Mouse (Mus musculus) hematopoietic stem cell, adult 5-6 weeks (primary cell): Measurements from ENCODE around the gene Rcan1. TPM values are rescaled to one million over a fixed set of nuclear protein-coding genes. Genes with fewer than 3 reads are reported as not detected.
"Not testable (repeated sequence)": the region's sequence is repeated elsewhere in the genome, so short reads cannot be mapped to it uniquely, and the experiment has no call there.

Experiments used
- ATAC-seq, 2 experiments: fragments of 125-278 bp in 1 of 2; replicated peaks in 1 of 2; 2 replicates each; pipeline ENCODE4 v1.8.0; 2016 to 2017; ENCODE audit warnings: inconsistent platforms in 2 of 2, mild to moderate bottlenecking in 2 of 2, moderate number of reproducible peaks in 2 of 2, low read depth in 1 of 2, moderate TSS enrichment in 1 of 2; ENCODE audit not compliant: low FRiP score in 2 of 2, poor library complexity in 2 of 2, severe bottlenecking in 2 of 2, insufficient read depth in 1 of 2, low TSS enrichment in 1 of 2
- total RNA-seq: library from RNA; stranded (forward); fragments of 172-1452, 232-1000 nt; gene quantifications from 2 replicates; pipeline ENCODE4 v1.2.3, GENCODE M21; 2017

The Rcan1 gene
- 5.7 and 8.8 TPM in 2 replicates for total RNA-seq

DNA sequence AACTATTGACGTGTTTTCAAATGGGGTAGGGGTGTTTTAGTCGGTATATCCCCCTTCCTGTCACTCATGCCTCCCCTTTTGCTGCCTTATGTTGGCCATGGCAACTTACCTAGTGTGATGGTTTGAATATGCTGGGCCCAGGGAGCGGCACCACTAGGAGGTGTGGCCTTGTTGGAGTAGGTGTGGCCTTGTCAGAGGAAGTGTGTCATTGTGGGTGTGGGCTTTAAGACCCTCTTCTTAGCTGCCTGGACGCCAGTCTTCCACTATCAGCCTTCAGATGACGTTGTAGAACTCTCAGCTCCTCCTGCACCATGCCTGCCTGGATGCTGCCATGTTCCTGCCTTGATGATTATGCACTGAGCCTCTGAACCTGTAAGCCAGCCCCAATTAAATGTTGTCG is at the start of gene Rcan1:
TSS of gene Rcan1 (minus strand) at position 162 of the 400 bp plus-strand sequence.
- ATAC-seq: no peak

DNA sequence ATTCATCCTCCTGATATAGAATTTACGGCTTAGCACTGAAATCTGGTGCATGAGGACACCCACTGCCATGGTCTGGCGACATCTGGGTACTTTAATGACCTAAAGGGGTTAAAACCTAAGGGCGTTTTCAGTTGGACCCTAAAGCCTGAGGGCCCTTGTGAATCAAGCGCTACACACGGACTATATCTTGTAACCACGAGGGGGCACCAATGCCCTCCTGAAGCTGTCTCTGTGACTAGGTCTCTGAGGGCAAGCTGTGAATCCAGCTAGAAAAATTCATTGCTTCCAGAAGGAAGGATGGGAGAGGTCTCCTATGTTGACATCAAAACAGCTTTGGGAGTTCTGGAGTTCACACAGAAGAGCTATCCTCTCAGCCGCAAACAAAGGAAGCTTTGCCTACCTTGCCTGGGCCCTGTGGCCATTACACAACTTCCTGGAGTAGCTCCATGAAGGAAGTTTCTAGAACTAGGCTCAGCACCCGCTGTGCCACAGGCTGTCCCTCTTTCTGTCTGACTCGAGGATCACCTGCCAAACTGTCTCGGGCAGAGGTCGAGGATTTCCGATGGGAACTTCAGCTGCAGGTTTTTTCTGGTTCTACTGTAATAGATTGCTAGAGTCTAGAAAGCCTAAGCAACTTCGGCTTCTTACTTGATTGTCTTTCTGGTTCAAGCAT is 49.3 kb upstream of the Rcan1 start:
- peak in 1 of 2 experiments; percentile 79; a peak in 2 of 4 replicates for ATAC-seq

DNA sequence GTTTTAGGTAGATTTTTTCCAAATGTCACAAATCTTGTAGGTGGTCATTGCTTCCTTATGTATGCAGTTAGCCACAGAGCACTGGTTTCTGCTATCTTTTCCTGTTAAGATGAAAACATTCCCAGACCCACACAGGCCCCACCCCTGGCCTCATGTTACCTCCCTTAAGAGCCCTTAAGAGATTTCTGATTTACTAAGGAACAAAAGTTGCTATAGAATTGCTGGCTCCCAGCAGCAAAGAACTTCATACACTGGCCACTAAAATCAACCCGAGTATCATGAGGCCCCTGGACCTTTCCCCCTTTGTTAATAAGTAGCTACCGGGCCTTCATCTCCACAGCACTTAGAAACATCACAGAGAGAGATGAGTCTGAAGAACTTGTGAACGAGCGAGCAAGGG is 48.1 kb upstream of the Rcan1 start:
- no peak for ATAC-seq

DNA sequence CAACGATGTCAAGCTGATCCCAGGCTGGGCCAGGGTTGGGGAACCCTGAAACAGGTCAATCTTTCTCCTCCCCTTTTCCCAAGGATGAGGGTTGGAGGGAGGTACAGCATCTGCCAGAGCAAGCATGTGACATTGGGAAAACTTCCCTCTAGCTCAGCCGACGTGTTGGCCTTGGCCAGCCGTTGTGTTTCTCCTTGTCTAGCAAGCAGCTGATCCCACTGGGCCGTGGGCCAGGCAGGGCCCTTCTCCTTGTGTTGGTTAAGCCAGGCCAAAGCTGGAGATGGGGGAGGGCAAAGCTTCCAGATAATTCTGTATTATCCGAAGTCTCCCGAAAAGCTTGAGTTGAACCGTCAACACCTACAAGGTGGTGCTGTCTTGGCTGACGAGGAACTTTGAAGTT is 45.5 kb upstream of the Rcan1 start:
- no peak for ATAC-seq

DNA sequence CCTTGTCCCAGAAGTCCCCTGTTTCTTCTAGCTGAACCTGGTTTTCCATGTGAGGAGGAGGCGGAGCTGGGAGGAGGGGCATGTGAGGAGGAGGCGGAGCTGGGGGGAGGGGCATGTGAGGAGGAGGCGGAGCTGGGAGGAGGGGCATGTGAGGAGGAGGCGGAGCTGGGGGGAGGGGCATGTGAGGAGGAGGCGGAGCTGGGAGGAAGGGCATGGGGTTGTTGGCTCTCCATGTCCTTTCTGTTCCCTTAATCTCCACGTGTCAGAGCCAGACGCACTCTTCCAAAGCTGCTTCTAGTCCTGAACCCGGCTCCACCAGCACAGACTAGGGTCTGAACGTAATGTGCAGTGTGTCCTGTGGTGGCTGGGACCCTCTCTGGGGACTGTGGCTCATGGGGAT is 44.2 kb upstream of the Rcan1 start:
- ATAC-seq: not testable (repeated sequence)

DNA sequence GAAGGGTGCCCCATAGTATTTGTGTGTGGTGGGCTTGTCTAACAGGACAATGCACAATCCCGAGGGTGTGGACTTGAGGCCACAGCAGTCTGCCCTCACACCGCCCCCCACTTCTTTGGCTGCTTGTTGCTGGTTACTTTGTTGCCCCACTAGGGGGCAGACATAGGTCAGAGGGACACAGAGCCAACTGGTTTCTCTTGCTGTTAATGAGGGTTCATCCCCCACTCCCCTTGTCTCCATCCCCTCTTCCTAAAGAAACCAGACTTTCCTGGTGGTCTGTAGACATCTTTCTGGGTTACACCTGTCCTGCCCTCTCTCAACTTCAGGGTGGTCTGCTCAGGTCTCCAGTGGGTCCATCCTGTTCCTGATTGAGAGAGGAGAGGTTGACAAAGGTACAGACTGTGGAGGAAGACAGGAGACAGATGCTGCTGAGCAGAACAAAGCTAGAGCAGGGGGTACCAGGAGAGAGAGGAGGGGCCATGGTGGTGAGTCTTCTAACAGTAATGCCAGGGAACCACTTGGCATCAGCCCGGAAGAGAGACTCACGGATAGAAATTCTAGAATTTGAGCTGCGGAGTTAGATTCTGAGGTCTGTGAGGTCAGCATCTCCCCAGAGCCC is 41.2 kb upstream of the Rcan1 start:
- ATAC-seq: peak; percentile 46 to 76; a peak in 3 of 4 replicates

DNA sequence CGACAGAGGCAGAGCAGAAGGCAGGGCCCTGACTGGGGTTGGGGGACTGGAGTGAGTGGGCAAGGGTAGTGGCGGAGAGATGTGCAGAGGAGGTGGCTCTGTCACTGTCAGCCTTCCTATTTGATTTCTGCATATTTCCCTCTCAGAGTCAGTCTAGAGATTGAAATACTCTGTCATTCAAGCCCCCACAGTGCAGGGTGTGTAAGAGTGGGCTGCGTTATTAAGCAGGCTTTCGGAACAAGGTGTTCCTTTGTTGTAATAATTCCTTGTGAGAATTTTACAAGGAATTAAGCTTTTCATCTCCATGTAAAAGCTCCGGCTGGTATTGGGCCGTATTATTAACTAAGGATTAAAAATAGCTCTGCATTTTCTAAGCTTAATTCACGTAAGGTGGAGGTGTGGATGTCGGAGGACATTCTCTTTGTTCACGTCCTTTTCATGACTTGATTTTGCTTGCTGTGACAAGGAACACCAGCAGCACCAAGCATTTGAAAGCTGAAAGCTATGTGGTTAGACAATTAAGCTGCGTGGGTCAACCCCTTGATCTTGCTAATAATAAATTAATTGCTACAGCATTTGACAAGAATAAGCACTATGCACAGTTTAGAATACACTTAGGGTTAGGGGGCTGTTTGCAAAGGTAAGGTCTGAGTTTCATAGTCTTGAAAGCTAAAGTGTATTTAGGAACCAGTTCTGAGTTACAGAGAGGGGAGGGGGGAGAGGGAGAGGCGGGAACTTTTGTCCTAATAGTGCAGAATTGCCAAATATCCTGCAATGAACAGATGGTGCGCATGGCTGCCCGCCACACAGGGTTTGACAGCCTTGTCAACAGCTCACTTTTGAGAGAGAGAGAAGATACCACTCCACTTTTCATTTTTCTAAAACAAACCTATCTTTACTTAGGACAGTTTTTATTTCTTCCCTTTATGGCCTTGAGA is 40.4 kb upstream of the Rcan1 start:
- ATAC-seq: no peak

DNA sequence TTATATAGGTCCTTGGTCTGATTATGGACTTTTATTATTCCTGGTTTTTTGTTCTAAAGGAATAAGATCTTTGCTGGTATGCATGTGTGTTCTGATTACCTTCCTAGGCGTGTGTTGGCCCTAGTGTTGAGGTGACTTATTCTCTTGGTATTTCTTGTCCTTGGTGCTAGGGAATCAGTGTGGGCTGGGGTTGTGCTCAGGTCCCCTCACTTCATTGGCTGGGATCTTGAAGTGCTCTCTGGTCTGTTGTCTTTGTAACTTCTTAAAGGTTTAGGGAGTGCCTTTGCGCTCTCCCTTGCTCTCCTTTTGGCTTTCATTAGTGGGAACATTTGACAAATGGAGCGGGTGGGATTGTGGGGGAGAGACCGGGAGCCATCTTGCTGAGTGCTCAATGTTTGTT is 36.9 kb upstream of the Rcan1 start:
- no peak for ATAC-seq

DNA sequence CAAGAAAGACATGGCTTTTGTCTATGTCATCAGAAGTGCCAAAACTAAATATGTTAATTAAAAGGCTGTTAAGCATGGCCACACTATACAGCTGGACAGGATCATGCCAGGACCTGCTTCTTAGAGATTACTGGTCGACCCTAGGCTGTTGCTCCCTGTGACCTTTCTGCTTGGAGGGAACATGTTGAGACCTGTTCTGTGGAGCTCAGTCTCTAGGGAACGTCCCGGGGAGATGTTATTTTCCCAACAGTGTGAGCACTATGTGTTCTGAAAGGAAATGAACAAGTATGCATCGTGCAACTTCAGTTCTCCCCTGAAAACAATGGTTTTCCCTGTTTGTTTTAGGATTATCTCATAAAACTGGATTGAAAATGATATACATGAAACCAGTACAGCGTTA is 32.4 kb upstream of the Rcan1 start:
- no peak for ATAC-seq

DNA sequence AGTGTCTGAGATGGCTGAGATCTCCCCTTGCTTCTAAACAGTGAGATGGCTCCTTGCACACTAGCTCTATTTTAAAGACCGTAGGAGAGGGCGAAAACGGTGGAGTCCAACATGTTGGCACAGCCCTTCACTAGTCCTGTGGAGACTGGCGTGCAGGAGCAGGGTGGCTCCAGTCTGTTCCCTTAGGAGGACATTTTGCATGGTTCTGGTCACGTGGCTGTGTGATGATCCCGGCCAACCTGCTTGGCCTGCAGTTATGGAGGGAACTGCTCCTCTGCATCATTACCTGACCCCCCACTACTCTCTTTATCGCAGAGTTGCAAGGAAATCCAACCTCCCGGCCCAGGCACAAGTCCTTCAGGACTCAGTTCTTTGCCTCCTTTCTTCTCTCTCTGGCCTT is 29.9 kb upstream of the Rcan1 start:
- ATAC-seq: no peak

DNA sequence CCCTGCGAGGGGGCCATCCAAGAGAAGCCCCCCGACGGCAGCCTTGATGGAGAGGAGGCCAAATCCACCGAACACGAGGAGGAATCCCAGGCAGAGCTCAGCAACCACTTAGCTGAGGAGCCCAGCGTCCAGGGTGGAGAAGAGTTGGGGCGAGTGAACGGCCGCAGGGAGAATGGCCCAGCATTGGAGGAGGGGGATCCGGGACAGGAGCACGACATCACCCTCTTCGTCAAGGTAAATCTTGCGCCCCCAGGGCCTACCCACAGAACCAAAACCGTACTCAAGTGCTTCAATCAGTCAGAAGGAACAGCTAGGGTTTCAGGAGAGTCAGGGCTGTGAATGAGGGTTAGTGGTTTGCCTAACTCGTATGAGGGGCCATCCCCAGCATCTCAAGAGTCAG is 28.7 kb upstream of the Rcan1 start:
- peak in 1 of 2 experiments; percentile 10; a peak in 1 of 4 replicates for ATAC-seq

DNA sequence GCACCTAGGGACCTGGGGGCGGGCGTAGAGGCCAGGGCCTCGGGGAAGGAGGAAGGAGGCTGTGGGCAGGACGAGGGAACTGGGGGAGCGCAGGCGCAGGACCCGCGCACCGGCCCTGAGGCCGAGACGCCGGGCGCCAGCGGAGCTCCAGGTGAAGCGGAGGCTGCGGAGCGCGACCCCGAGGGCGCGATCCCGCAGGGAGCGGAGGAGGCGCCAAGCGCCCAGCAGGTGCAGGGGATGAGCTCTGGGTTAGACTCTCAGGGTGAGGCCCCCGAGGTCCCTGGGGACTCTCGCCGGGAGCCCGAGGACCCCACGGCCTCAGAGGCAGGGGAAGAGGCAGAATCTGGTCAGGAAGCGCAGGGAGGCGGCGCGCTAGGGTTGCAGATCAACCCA is 27.9 kb upstream of the Rcan1 start:
- ATAC-seq: peak; percentile 30 to 46; a peak in 1 of 4 replicates

DNA sequence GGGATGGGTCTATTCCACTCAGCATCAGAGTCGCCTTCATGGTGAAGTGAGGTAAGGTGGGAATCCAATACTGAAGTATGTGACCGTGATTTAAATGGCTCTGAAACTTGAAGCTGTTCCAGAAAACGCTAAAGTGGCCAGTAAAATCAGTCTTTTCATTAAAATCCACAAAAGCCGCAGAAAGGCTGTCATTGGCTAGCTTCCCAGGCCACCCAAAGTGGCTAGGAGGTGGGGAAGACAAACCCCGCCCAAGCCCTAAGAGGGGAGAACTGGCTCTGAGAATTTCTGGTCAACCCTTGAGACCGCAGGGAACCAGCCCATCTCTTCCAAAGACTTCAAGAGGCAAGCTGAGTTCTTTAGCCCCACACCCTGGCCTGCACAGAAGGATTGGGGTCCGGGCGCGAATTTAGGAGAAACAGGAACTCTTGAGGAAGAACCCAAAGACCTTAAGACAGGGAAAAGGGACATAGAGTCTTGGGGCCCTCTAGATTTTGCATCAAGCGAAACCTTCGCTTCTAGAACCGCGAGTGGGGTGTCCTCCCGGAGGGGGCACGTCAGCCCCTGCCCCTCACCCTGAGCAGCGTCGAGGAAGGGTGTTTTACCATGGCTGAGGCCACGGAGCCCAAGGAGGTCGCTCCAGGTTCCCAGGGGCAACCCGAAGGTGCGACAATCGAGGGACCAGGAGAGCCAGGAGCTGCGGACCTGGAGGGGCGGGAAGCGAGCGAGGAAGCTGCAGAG is 27.4 kb upstream of the Rcan1 start:
- no peak for ATAC-seq

DNA sequence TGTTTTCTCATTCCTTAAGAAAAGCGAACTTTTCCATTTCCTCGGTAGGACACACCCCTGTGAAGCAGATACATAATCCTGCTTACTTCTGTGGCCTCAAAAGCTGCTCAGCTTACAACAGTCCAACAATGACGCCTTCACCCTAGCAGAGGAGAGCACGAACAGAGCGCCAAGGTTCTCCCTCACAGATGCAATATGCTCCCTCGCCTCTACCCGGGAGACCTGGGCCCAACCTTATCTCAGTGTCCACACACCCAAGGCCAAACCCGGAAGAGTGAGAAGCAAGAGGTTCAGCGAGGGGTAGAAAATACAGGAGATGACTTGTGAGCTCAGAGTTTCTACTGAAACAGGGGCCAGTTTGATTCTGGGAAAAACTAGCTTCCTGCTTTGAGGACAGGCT is 18.7 kb upstream of the Rcan1 start:
- no peak for ATAC-seq

DNA sequence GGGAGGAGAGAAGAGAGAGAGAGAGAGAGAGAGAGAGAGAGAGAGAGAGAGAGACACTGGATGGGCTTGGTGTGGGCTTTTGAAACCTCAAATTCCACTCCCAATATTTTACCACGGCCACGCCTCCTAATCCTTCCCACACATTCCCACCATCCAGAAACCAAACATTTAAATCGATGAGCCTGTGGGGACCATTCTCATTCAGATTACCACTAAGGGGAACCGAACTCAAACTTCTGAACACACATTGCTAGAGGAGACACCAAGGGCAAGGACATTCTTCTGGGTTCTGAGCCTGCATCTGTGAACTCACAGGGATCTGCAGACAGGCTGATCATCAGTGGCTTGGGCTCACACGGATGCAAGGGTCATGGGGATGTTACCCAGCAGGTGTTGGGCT is 17.8 kb upstream of the Rcan1 start:
- ATAC-seq: no peak

DNA sequence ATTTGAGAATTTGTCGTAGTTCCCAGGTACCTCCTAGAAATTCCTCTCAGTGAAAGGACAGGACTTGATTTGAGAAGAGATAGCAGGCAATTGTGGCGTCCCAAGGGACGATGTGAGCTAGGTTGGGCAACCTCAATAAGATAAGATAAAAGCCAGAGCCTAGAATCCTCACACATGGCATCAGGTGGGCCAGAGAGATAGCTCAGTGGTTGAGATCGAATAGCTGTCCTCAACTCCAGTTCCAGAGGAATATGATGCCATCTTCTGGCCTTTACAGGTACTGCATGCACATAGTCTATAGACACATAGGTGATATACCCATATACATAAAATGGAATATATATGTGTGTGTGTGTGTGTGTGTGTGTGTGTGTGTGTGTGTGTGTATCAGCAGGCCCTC is 16.8 kb upstream of the Rcan1 start:
- ATAC-seq: peak in 1 of 2 experiments; percentile 45; a peak in 1 of 4 replicates

DNA sequence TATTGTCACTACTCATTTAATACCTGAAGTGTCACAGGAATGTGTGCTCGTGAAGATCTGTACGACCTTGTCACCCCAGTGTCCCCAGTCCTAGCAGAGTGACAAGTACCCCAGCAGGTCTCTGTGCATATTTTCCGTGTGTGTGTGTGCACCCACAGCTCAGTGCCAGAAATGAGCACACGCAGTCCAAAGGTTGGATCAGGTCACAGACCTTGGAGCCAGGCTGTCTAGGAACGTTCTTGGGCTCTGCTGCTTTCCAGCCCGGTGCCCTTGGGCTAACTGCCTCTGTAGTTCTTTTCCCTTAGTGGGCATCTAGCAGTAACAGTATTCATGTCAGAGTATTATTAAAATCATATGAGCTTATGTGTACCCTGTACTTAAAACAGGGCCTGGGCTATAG is 16.4 kb upstream of the Rcan1 start:
- no peak for ATAC-seq
